Mouse (Mus musculus) liver, embryonic 16.5 days (tissue): ENCODE results near the gene Fgf8. TPM values are rescaled to one million over a fixed set of nuclear protein-coding genes. Genes with fewer than 3 reads are reported as not detected.

ENCODE experiments used
- ATAC-seq: fragments of 200-750 bp; cut with Nextera tagmentation; 2 replicates; pipeline ENCODE4 v1.8.0; 2017; ENCODE audit warnings: low read depth, mild to moderate bottlenecking, moderate number of reproducible peaks, moderate library complexity
- H3K27ac ChIP-seq: fragments of 300-500 bp; sonication (generic); 2 replicates; pipeline ENCODE4 v1.5.1; 2014; ENCODE audit warnings: mild to moderate bottlenecking, low read length
- H3K27me3 ChIP-seq: fragments of 300-500 bp; sonication (generic); 2 replicates; pipeline ENCODE4 v1.6.1; 2014; ENCODE audit warnings: low read depth, low read length, mixed read lengths; ENCODE audit not compliant: control insufficient read depth, insufficient read depth
- H3K36me3 ChIP-seq: fragments of 300-500 bp; sonication (generic); 2 replicates; pipeline ENCODE4 v1.6.1; 2014; ENCODE audit warnings: mild to moderate bottlenecking; ENCODE audit not compliant: control insufficient read depth, insufficient read depth
- H3K4me1 ChIP-seq: fragments of 300-500 bp; sonication (generic); 2 replicates; pipeline ENCODE4 v1.6.1; 2014; ENCODE audit warnings: low read depth, low read length, mixed read lengths; ENCODE audit not compliant: control insufficient read depth
- H3K4me2 ChIP-seq: fragments of 300-500 bp; sonication (generic); 2 replicates; pipeline ENCODE4 v1.6.1; 2014; ENCODE audit warnings: low read depth, low read length, mixed read lengths
- H3K4me3 ChIP-seq: fragments of 300-500 bp; sonication (generic); 2 replicates; pipeline ENCODE4 v1.5.1; 2014; ENCODE audit warnings: low read depth, mild to moderate bottlenecking, low read length
- H3K9ac ChIP-seq: fragments of 300-500 bp; sonication (generic); 2 replicates; pipeline ENCODE4 v1.6.1; 2014; ENCODE audit warnings: low read depth, low read length
- H3K9me3 ChIP-seq: fragments of 300-500 bp; sonication (generic); replicated peaks from 2 replicates; pipeline ENCODE4 v1.6.1; 2016; ENCODE audit warnings: low read length; ENCODE audit not compliant: control insufficient read depth
- WGBS: fragments of 180-500 bp; shearing (Covaris S2); extraction: QIAGEN DNeasy Blood & Tissue Kit; methylation state at CpG from one replicate; pipeline ENCODE4 v1.1.7; 2014; ENCODE audit not compliant: insufficient replicate concordance; 5-methylcytosine and 5-hydroxymethylcytosine counted together
- polyA plus RNA-seq: library from polyadenylated mRNA; unstranded; fragments of >200 nt; fragmentation: Nextera tagmentation; extraction: Ambion mirVana; gene quantifications from 2 replicates; pipeline ENCODE4 v1.2.1, GENCODE M21; 2015

Gene Fgf8
- polyA plus RNA-seq, 1 experiment from 2014 or later: not detected

GRCm38 (mm10) chr19:45751881-45752280 is 9.2 kb upstream of the Fgf8 start:
- peaks cover 47% of the 10 kb centered on the region for H3K36me3 ChIP-seq
- H3K4me2 ChIP-seq: no peak overlapping the region
- H3K4me1 ChIP-seq: peaks cover 17% of the 10 kb centered on the region
- no peak overlapping the region for H3K27ac ChIP-seq
- no peak for ATAC-seq
- WGBS: 76% methylated on average over 7 of the region's 7 CpGs
- H3K9ac ChIP-seq: no peak overlapping the region
- H3K27me3 ChIP-seq: no peaks in the 10 kb centered on the region
- H3K4me3 ChIP-seq: no peak overlapping the region
- no peaks in the 10 kb centered on the region for H3K9me3 ChIP-seq

GRCm38 (mm10) chr19:45749243-45750043 is 6.7 kb upstream of the Fgf8 start, which contains the start of gene Npm3:
TSS of gene Npm3 (minus strand) at chr19:45749591.
- Histone ChIP-seq H3K36me3 (peaks cover 25% of the 10 kb centered on the region), H3K4me3 (peak within 1 kb of the TSS; percentile 87), H3K9me3 (no peaks in the 10 kb centered on the region), H3K4me2 (peak within 1 kb of the TSS; percentile 95), H3K4me1 (peaks cover 22% of the 10 kb centered on the region), H3K9ac (peak within 1 kb of the TSS; percentile 80), H3K27ac (no peak within 1 kb of the TSS), H3K27me3 (peaks cover 21% of the 10 kb centered on the region)
- ATAC-seq: peak; percentile 78
- WGBS: under 1% methylated on average over 58 of the region's 60 CpGs

- Histone ChIP-seq H3K9ac (peak overlapping the region; percentile 80), H3K27ac (no peak overlapping the region), H3K9me3 (no peaks in the 10 kb centered on the region), H3K4me2 (peak overlapping the region; percentile 95), H3K4me1 (peaks cover 22% of the 10 kb centered on the region), H3K27me3 (peaks cover 26% of the 10 kb centered on the region), H3K36me3 (peaks cover 19% of the 10 kb centered on the region), H3K4me3 (peak overlapping the region; percentile 87)
- under 1% methylated on average over 33 of the region's 33 CpGs for WGBS
- peak; percentile 19 for ATAC-seq
Measured at GRCm38 (mm10) chr19:45748691-45749242, 6.1 kb upstream of the Fgf8 start.

GRCm38 (mm10) chr19:45748206-45748605 is 5.5 kb upstream of the Fgf8 start:
- no peaks in the 10 kb centered on the region for H3K9me3 ChIP-seq
- H3K27me3 ChIP-seq: peaks cover 32% of the 10 kb centered on the region
- H3K4me2 ChIP-seq: peak overlapping the region; percentile 95
- H3K36me3 ChIP-seq: peaks cover 15% of the 10 kb centered on the region
- H3K4me3 ChIP-seq: peak overlapping the region; percentile 87
- no peak overlapping the region for H3K27ac ChIP-seq
- ATAC-seq: no peak
- WGBS: 32% methylated on average over 9 of the region's 9 CpGs
- peaks cover 22% of the 10 kb centered on the region for H3K4me1 ChIP-seq
- peak overlapping the region; percentile 80 for H3K9ac ChIP-seq

GRCm38 (mm10) chr19:45747028-45747867 is 4.5 kb upstream of the Fgf8 start:
- H3K9ac ChIP-seq: no peak overlapping the region
- peaks cover 22% of the 10 kb centered on the region for H3K4me1 ChIP-seq
- H3K4me3 ChIP-seq: no peak overlapping the region
- H3K27me3 ChIP-seq: peaks cover 42% of the 10 kb centered on the region
- no peaks in the 10 kb centered on the region for H3K9me3 ChIP-seq
- peaks cover 9% of the 10 kb centered on the region for H3K36me3 ChIP-seq
- no peak for ATAC-seq
- H3K4me2 ChIP-seq: no peak overlapping the region
- 29% methylated on average over 11 of the region's 11 CpGs for WGBS
- no peak overlapping the region for H3K27ac ChIP-seq

- 10% methylated on average over 29 of the region's 29 CpGs for WGBS
- Histone ChIP-seq H3K27ac (no peak overlapping the region), H3K36me3 (peaks cover under 1% of the 10 kb centered on the region; the same call in 1 of the 2 replicates), H3K27me3 (peaks cover 50% of the 10 kb centered on the region), H3K4me1 (peaks cover 22% of the 10 kb centered on the region), H3K9ac (no peak overlapping the region), H3K4me3 (no peak overlapping the region), H3K4me2 (no peak overlapping the region), H3K9me3 (no peaks in the 10 kb centered on the region)
- ATAC-seq: 0 out of 2 replicates have a peak, but pooled peaks have one; percentile 28
Measured at GRCm38 (mm10) chr19:45746153-45747020, 3.7 kb upstream of the Fgf8 start.

GRCm38 (mm10) chr19:45745344-45746152 is 2.8 kb upstream of the Fgf8 start:
- no peak for ATAC-seq
- Histone ChIP-seq H3K36me3 (no peaks in the 10 kb centered on the region), H3K27ac (no peak overlapping the region), H3K27me3 (peaks cover 59% of the 10 kb centered on the region), H3K4me3 (no peak overlapping the region), H3K9ac (no peak overlapping the region), H3K4me1 (peaks cover 22% of the 10 kb centered on the region), H3K9me3 (no peaks in the 10 kb centered on the region), H3K4me2 (no peak overlapping the region)
- WGBS: 5% methylated on average over 32 of the region's 32 CpGs
